Mouse (Mus musculus): ENCODE data around the gene Smad6.

The Smad6 gene

DNA sequence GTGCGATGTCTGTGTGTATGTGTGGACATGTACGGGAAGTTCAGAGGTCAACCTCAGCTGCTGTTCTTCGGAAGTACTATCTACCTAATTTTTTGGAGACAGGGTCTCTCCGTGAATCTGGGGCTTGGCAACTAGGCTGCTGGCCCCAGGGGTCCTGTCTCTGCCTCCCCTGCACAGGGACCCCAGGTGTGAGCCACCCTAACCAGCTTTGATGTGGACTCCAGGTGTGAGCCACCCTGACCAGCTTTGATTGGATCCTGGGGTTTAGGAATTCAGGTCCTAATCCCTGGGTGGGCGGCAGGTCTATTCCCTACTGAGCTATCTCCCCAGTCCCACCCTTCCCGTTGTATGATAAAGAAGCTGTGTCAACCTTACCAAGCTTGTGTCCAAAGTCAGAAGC, 60.0 kb downstream of the Smad6 start:
- no peak for TF ChIP-seq GATA4 (IDR thresholded peaks at IDR 0.05; ENCODE audit: insufficient replicate concordance, low read length)

DNA sequence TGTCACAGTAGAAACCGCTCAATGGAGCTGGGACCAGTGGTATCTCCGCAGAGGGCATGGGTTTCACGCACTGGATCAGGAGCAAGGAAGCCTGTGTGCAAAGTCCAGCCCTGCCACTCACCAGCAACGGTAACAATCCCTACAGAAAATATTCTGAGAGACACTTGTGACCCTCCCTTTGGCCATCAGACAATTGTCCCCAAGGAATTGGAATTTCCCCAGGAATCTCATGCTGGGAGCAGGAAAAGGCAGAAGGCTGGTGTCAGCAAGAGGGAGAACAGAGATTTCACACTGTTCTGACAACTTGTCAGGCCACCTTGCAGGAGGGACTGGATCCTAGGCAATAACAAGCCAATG, 61.1 kb downstream of the Smad6 start:
- TF ChIP-seq GATA4 (IDR thresholded peaks at IDR 0.05; ENCODE audit: insufficient replicate concordance, low read length): no peak

DNA sequence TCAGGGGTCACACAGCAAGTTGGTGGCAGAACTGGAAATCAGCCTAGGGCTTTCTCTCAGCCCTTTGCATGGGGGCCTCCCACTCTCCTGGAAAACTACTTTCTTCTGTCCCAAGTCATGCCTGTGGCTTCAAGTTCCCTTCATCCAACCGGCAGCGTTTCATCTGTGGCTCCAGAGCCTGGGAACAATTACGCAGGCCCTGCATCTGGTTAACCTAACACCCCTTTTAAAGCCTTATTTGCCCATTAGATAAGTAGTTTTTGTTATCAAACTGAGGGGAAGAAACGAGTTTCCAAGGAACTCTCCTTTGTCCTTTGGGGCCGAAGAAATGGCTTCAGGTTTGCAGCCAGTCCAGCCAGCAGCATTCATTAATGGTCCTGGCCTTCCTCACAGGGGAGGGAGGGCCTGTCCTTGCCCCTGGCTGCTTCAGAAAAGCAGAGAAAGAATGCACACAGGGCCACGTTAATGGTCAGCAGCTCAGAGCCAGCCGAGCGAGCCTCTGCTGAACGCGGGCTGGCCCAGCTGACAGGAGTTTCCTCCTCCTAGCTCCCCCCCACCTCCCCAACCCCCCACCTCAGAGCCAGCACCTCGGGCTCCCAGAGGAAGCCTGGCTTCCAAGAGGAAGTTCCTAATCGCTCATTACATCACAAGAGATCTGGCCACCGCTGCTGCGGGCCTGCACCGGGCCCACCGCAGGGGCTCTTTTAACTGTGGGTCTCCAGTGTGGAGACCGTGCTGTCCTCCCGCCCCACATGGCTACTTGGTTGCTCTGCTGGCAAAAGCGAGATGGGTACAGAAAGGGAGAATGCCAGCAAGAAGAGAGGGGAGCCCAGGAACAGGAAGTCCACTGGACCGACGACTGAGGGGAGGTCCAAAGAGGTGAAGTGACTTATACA, 61.7 kb downstream of the Smad6 start:
- TF ChIP-seq GATA4 (IDR thresholded peaks at IDR 0.05; ENCODE audit: insufficient replicate concordance, low read length): peak; percentile 40; the same call in 1 of the 2 replicates

DNA sequence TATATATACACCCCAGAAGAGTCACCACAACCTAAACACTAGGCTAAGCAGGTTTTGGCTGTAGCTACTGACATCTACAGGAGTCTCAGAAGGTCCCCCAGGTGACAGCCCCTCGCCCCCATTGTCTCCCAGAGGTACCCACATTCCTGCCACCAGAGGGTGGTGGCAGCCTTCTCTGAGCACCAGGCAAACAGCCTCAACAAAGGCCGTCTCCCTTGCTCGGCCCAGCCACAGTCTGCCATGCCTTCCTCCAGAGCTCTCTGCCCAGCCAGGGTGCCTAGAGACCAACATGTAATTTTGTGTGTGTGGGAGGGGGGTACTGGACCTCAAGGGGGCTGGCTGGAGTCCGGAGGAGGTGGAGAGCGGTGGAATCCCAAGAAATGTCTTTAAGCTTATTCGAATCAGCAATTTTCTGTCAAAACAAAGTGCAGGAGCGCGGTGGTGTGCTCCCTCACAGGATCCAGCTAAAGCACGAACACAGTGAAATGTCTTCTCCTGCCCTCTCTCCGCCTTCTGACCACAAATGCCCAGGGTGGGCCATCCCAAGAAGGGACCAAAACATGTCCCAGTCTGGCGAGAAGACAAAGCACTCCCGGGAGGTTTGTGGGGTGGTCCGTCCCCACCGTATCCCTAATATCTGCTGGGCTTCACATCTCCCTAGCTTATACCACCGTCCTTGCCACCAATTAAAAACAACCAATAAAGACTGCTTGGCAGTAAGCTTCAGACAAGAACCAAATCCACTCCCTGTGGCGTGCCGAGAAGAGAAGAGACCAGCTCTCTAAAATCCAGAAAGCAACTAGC, 62.5 kb downstream of the Smad6 start:
- TF ChIP-seq GATA4 (IDR thresholded peaks at IDR 0.05; ENCODE audit: insufficient replicate concordance, low read length): no peak

DNA sequence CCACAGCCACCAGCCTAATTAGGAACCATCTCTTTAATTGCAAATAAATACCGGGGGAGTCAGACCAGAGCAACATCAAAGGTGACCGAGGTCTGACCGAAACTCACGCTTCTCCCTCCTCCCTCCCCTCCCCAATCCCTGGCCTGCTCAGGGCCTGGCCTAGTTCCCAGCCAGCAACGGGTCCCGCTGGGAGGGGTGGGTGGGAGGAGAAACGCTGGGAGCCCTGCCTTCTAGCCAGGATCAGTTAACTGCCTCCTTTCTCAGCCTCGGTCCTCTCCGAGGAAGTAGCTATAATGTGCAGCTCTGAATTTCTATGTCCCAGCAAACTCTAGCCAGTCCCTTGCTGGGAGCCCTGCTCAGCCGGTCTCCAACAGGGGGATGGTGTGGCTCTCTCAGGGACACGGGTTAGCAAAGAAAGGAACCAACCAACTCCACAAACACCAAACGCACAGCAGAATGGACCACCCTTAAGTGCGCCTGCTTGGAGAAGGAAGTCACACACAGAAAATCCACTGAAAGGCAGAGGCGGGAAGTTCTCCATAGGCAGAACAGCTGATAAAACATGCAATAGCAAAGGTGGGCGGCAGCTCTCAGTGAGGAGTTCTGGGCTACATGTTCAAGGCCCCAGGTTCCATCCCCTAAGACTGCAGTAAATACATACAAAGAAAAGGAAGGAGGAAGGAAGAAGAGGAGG, 63.4 kb downstream of the Smad6 start:
- no peak for TF ChIP-seq GATA4 (IDR thresholded peaks at IDR 0.05; ENCODE audit: insufficient replicate concordance, low read length)

DNA sequence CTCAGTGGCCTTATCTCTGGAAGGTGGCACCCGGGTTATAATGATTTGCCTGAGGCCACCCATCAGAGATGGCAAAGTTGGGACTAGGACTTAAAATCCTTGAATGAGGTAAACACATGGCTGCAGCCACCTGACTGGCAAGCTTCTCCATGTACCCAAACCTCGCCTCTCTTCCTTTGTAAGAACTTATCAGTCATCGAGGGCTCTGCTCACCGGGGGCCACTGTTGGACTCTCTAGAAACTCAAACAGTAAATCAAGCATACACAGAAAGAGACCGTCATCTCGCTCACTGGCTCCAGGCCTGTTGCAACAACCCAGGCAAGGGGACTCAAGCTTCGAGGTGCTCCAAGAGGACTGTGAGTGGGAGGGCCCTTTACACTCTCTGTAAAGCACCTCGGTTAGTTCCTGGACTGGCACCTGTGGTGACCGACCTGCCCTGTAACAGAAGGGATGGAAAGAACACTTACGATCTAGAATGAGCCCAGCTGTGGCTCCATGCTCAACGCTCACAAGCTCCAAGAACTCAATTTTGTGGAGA, 64.1 kb downstream of the Smad6 start:
- TF ChIP-seq GATA4 (IDR thresholded peaks at IDR 0.05; ENCODE audit: insufficient replicate concordance, low read length): no peak

DNA sequence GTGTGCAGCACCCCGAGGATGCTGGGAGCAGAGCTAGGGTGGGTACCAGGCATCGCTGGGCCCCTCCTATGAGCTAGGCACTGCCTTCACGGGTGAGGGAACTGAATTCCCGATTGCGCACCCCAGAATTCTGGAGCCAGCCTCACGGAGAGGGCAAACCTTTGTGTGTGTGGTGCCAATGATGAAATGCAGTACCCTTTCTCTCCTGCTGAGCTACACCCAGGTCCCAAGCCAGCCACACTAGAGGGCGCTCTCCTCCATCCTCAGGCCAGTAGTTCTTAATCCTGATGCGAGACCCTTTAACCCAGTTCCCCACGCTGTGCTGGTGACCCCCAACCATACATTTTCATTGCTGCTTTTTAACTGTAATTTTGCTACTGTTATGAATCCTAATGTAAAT, 65.8 kb downstream of the Smad6 start:
- no peak for TF ChIP-seq GATA4 (IDR thresholded peaks at IDR 0.05; ENCODE audit: insufficient replicate concordance, low read length)

DNA sequence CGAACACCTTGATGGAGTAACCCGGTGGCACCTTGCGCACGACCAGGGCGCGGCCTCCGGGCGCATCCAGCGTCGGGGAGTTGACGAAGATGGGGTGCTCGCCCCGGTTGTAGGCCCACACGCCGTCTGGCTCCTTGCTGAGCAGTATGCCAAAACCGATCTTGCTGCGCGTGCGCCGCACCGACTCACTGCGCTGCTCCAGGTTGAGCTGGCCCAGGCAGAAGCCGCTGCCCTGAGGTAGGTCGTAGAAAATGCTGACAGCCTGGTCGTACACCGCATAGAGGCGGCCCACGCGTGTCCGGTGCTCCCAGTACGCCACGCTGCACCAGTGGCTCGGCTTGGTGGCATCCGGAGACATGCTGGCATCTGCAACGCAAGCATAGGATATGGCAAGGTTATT, 68.2 kb downstream of the Smad6 start:
- no peak for TF ChIP-seq GATA4 (IDR thresholded peaks at IDR 0.05; ENCODE audit: insufficient replicate concordance, low read length)

DNA sequence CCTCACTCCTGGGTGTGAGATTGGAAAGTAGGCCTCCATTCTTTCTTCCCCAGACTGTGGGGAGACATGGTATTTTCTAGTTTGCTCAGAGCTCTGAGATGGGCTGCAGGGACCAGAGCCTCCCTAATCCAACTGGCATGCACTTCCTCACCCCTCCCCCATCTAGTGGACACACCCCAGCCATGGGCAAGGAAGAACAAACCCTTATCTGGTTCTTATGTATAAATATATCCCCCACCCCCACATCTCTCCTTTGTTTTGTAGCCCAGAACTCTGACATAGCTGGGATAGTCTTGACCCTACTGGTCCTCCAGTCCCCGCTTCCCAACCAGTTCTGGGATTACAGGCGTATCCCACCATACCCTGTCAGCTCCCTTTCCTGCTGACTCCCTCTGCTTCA, 69.3 kb downstream of the Smad6 start:
- TF ChIP-seq GATA4 (IDR thresholded peaks at IDR 0.05; ENCODE audit: insufficient replicate concordance, low read length): no peak

DNA sequence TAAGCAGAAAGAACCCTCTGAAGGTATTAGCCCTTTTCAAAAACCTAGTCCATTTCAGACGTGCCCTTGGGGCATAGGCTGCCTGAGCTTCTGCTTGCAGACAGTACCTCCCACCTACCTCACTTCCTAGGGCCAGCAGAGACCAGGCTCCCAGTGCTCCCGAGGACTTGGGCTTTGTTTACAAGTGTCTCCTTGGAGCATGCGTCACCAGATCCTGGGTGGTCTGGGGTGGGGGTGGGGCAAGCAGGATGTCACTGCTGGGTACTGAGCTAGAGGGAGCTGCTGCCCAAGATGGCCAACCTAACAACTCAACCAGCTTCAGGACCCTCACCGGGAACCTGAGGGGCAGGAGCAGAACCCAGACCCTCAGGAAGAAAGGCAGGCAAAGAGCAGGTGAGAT, 71.5 kb downstream of the Smad6 start:
- no peak for TF ChIP-seq GATA4 (IDR thresholded peaks at IDR 0.05; ENCODE audit: insufficient replicate concordance, low read length)

DNA sequence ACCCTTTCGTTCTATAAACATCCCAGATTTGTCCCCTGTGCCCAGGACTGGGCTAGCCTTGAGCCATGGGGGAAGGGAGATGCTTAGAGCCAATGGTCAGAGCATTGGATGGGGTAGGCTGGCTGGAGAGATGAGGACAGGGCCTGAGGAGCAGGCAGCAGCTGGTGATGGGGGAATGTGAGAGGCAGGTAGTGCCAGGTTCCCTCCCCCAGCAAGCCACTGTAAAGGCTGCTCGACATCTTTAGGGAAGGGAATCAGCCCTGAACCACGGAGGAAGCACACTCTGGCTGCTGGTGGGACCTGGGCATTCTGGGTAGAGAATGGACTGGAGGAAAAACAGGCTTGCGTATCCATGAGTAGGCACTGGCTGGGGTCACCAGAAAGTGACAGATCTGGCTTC, 72.5 kb downstream of the Smad6 start:
- TF ChIP-seq GATA4 (IDR thresholded peaks at IDR 0.05; ENCODE audit: insufficient replicate concordance, low read length): no peak

DNA sequence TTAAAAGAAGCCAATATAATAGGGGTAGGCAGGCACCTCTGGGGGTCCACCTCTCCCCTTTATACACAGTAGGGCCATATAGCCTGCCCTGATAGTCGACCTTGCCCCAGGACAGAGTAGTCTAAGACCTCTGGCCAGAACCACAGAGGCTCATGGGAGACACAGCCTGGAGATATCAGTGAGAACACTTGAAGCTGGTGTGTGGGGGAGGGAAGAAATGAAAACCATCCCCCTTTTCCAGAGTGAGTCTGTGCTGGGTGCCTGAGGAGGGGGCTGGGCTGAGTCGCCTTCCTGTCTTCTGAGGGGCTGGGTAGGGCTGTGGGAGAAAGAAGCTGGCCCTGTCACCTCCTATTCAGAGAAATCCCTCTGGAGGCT, 79.3 kb downstream of the Smad6 start:
- no peak for TF ChIP-seq GATA4 (IDR thresholded peaks at IDR 0.05; ENCODE audit: insufficient replicate concordance, low read length)

DNA sequence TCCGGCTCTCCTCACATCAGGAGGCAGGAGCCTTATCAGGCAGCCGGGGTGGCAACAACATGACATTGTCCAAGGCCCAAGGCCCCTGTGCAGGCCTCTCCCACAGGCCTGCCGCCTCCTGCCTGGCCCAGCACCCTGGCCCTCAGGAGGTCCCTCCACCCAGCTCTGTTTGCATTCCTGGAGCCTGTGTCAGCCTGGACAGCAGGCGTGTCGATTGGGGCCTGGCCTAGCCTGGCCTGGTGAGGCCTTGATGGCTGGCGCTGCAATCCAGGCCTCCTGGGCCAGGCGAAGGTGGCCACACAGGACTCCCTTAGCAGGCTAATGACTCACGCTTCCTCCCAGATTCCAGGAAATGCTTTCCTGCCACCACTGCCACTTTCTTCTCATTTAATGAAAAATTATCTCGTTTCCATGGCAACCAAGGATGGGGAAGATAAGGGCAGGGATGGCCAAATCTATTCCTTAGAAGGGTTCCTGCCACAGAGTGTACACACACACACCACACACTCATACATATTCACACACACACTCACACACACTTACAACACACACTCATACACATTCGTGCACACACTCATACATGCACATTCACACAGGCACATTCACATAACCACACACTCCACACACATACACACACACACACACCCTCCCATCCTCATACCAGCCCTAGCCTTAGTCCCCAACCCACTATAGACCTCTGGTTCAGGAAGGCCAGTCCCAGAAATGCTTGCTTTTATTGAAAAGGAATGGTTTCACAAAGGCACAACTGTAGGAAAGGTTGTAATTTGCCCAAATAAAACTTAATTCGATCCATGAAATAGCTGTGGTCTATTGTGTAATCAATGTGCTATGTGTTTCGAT, 79.9 kb downstream of the Smad6 start:
- no peak; the same call in 1 of the 2 replicates for TF ChIP-seq GATA4 (IDR thresholded peaks at IDR 0.05; ENCODE audit: insufficient replicate concordance, low read length)

DNA sequence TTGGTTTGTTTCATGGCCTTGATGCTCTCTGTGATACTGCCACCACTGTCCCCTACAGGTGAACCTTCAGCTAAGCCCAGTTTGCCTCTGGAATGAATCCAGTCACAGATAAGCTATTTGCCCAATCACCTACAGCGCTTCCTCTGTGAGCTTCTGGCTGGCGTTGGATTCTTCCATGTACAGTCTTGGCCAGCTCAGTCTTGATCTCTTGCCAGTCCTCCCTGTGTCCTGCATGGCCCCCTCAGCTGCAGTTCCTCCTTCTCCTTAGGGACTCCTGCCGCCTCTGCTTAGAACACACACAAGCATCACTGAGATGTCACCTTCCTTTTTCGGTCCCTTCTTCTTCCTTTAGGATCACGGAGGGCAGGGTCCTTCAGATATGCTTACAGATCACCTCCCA, 85.6 kb downstream of the Smad6 start:
- no peak for TF ChIP-seq GATA4 (IDR thresholded peaks at IDR 0.05; ENCODE audit: insufficient replicate concordance, low read length)

DNA sequence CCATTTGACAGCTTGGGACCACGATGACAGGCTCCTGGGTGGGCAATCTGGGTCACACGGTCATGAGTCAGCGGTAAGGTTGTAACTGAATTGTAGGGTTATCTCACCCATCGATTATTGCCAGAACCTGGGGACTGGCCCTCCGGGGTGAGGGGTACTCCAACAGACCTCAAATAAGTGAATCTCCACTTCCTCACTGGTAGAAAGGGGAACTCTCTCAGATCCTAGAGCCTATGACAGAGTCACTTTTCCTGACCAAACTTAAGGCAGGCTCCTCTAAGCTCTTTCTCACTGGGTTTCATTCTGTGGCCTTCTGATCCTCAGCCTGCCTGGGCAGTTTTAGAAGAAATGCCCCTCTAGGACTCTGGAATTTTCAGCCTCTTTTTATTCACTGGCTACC, 88.8 kb downstream of the Smad6 start:
- no peak for TF ChIP-seq GATA4 (IDR thresholded peaks at IDR 0.05; ENCODE audit: insufficient replicate concordance, low read length)

All from liver, adult (tissue).